Mouse (Mus musculus): ENCODE measurements at regions not wholly inside any gene's neighbourhood (a gene's known extent, or its start where the extent isn't known, plus 50 kb on each side); places are given as distances from the start of the nearest gene placed in this dataset.

DNA sequence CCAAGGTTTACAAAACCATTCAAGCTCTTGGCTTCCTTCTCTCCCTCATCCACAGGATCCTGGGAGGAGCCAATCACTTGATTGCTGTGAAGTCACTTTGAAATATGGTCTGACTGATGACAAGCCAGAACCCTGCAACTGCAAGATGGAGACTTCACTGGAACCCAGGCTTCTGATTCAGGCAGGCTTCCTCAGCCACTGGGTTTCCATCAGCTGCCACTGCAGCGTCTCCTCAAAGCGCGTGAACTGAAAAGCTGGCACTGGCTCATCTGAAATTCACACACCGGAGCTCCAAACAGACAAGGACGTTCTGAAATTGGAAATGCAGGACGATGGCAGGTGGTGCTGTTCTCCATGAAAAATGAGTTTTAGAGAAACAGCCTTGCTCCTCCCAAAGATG, 280.1 kb upstream of the AI593442 start:
- TF ChIP-seq CTCF (IDR thresholded peaks at IDR 0.05) (no peak), EP300 (IDR thresholded peaks at IDR 0.05) (no peak)
